Mouse (Mus musculus) small intestine, adult 2 months (tissue): ENCODE measurements at regions not wholly inside any gene's neighbourhood (a gene's known extent, or its start where the extent isn't known, plus 50 kb on each side); places are given as distances from the start of the nearest gene placed in this dataset.

ENCODE experiments used
- CTCF ChIP-seq: fragments of 200-500 bp; IDR thresholded peaks from 2 replicates; pipeline ENCODE4 v1.5.1; 2012; ENCODE audit warnings: low read depth, mild to moderate bottlenecking, control low read depth, inconsistent platforms, low read length, moderate library complexity, mixed read lengths; ENCODE audit not compliant: insufficient replicate concordance, insufficient read length; ENCODE audit errors: extremely low read depth
- POLR2A ChIP-seq: fragments of 200-500 bp; IDR thresholded peaks from 2 replicates; pipeline ENCODE4 v1.6.1; 2012; ENCODE audit warnings: low read depth, mild to moderate bottlenecking, control low read depth, inconsistent platforms, low read length, moderate library complexity

- TF ChIP-seq CTCF (no peak), POLR2A (no peak)
Observed at GRCm38 (mm10) chr9:120873293-120873692, 55.7 kb upstream of the Ctnnb1 start.
